Mouse (Mus musculus): ENCODE results near the gene Per1.
"Not testable (repeated sequence)": the region's sequence is repeated elsewhere in the genome, so short reads cannot be mapped to it uniquely, and the experiment has no call there.

Per1 gene

DNA sequence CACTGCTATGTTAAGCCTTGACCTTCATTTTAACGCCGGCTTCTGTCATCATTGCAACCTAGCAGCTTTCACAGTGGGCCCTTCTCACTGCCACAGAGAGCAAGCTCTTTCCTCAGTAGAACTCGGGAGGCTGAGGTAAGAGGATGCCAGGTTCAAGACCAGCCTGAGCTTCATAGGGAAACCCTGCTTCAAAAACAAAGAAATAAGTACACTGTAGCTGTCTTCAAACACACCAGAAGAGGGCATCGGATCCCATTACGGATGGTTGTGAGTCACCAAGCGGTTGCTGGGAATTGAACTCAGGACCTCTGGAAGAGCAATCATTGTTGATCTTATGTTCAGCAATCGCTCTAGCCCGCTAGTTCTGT, 14.2 kb upstream of the Per1 start:
- DNase-seq (ENCODE audit: low spot score): no peak

GRCm38 (mm10) chr11:69081613-69082012, 13.4 kb upstream of the Per1 start:
- DNase-seq (ENCODE audit: low spot score): no peak

GRCm38 (mm10) chr11:69085608-69086007, 9.4 kb upstream of the Per1 start:
- DNase-seq (ENCODE audit: low spot score): no peak

GRCm38 (mm10) chr11:69086390-69086789, 8.6 kb upstream of the Per1 start:
- DNase-seq (ENCODE audit: low spot score): no peak

- no peak for DNase-seq (ENCODE audit: low spot score)
Observed at GRCm38 (mm10) chr11:69087082-69087481, 7.9 kb upstream of the Per1 start.

- no peak for DNase-seq (ENCODE audit: low spot score)
Observed at GRCm38 (mm10) chr11:69087597-69087996, 7.4 kb upstream of the Per1 start.

DNA sequence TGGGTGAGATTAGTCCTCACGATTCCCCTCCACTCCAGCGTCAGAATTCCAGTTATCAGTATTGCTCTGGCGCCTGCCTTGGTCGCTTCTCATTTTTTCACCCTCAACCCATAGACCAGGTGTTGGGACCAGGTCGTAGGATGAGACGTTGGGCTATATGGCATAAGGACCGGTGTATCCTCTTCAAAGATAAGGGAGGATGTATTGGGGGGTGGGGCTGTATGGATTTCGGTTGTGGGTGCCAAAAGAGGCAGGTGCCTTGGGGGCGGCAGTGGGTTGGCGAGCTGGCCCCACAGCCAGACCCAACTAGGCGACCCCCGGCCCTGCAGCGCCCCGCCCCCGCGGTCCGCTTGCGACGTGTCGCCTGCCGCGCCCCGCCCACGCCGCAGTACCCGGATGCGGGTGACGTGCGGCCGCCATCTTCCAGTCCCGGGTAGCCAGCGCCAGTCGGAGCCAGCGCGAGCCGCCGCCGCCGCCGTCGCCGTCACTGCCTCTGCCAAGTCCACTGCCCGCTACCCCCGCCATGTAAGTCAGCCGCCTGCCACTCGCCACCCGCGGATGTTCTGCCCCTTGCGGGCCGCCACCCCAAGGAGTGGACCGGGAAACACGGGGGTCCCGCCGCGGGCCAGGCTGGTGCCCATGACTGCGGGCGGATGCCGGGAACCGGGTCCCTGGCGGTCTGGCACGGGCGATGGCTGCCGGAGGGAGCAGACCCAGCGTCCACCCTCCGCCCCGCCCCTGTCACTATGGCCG, 6.7 kb upstream of the Per1 start, which contains the start of gene Vamp2:
Gene Vamp2, plus strand, starts transcription at position 388 of the 753 bp plus-strand sequence.
- DNase-seq (ENCODE audit: low spot score): peak; percentile 86

GRCm38 (mm10) chr11:69088856-69089615, 6.0 kb upstream of the Per1 start:
- peak; percentile 45 for DNase-seq (ENCODE audit: low spot score)

- no peak for DNase-seq (ENCODE audit: low spot score)
Observed at GRCm38 (mm10) chr11:69089616-69090290, 5.3 kb upstream of the Per1 start.

DNA sequence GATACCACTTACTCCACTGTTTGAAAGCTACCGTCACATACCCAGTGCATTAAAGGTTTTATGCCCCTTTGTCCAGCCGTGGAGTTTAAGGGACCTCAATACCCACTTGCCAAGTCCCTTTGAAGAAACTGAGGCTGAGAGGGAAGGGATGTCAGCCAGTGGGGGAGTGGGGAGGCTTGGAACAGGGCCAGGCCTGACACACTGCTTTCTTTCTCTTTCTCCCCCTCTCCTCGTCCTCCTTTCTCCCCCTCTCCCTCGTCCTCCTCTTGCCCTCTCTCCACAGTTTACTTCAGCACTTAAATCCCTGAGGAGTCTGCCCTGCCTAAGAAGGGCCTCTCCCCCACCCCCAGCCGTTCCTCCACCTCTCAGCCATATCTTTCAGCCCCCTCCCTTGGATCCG, 4.7 kb upstream of the Per1 start:
- DNase-seq (ENCODE audit: low spot score): no peak

DNA sequence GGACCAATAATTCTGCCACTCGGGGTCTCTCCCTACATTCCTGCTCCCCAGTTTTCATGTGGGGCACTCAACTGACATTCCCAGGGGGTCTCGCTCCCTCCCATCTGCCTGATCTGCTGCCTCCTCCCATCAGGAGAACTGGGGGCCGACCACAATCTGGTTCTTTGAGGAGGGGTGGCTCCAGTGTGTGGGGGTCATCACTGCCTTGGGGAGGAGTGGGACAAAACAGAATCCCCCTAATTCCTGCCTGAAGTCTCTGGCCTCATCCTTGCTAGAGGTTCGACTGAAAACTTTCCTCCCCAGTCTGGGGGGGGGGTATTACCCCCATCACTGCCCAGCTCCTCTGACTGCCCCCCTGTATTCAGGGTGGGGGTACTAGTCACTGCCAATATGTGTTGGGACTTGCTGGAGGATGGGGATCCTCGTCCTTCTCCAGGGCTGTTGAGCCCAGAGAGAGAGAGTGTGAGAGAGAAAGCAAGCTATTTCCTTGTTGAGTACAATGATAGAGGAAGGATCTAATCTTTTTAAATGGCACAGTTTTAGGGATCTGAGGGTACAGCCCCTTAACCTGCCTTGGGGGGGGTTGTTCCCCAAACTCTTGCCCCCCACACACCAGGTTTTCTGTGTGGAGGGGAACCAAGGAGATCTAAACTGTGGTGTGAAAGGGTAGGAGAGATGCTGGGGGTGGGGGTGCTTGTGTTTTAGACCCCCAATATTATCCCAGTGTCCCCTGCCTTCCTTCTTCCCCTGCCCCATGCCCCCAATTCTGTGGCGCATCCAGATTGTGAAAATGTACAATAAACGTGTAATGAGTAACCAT, 3.2 kb upstream of the Per1 start:
- no peak for DNase-seq (ENCODE audit: low spot score)

- peak; percentile 79 for DNase-seq (ENCODE audit: low spot score)
Observed at GRCm38 (mm10) chr11:69092386-69092751, 2.6 kb upstream of the Per1 start.

DNA sequence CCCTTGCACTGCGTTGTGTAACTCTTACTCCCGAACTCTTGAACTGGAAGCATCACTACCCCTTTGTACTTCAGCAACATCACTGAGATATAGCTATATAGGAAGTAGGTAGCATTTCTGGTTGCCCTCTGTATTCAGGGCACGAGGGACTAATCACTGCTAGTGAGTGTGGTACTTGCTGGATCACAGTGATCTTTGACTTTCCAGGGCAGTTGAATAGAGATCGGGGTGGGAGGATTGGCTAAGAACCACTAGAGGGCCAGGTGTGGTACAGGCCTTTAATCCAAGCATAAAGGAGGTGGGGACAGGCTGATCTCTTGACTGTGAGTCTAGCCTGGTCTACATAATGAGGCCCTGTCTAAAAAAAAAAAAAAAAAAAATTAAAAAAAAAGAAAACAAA, 2.1 kb upstream of the Per1 start:
- no peak for DNase-seq (ENCODE audit: low spot score)

GRCm38 (mm10) chr11:69093856-69094255, 1.2 kb upstream of the Per1 start:
- not testable (repeated sequence) for DNase-seq (ENCODE audit: low spot score)

GRCm38 (mm10) chr11:69095511-69096231, 654 bp downstream of the Per1 start:
- DNase-seq (ENCODE audit: low spot score): peak; percentile 45

- no peak for DNase-seq (ENCODE audit: low spot score)
Observed at GRCm38 (mm10) chr11:69096360-69096986, 1.5 kb downstream of the Per1 start.

- peak; percentile 91 for DNase-seq (ENCODE audit: low spot score)
Observed at GRCm38 (mm10) chr11:69096987-69097900, 2.2 kb downstream of the Per1 start.

DNA sequence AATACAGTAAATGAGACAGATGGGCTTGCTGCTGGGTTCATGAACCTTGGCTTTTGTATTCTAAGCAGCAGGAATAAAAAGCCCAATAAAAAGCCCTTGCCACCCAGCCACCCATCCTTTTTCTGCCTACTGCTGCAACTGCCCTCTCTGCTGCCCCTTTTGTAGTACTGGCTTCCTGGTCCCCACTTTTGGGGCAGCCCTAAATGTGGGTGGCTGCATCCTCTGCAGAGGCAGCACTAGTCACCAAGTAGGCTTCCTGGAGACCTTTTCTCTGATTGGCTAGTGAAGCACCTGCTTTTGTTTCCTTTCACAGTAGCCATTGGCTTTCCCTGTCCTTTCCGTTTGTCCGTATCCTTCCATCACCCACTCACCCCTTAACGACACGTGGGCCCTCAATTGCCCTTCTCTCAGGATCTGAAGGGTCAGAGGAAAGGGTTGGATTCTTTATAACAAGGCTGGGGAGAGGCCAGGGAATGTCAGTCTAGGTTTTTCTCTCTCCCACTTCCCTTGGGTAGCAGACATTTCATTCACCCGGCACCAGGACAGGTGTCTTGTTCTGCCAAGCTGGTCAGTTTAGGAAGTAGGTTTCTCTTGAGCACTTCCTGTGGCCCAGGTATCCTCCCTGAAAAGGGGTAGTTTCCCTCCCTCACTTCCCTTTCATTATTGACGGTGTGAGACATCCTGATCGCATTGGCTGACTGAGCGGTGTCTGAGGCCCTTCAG, 3.2 kb downstream of the Per1 start:
- DNase-seq (ENCODE audit: low spot score): no peak

DNA sequence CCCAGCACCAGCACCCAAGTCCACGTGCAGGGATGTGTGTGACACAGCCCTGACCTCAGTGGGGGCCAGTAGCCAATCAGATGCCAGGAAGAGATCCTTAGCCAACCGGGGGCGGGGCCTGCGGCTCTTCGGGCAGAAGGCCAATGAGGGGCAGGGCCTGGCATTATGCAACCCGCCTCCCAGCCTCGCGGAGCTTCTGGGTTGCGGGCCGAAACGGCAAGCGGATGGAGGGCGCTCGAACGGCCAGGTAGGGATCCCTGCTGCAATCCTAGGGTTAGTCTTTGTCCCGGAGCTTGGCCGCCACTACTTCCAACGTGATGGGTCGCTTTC, 3.7 kb downstream of the Per1 start:
- DNase-seq (ENCODE audit: low spot score): peak; percentile 94
